Mouse (Mus musculus) lung, embryonic 15.5 days (tissue): ENCODE data around the gene Tra2a. TPM values are rescaled to one million over a fixed set of nuclear protein-coding genes. Genes with fewer than 3 reads are reported as not detected.
"Not testable (repeated sequence)": the region's sequence is repeated elsewhere in the genome, so short reads cannot be mapped to it uniquely, and the experiment has no call there.

Source experiments
- ATAC-seq: fragments of 200-750 bp; cut with Nextera tagmentation; 2 replicates; pipeline ENCODE4 v1.8.0; 2017; ENCODE audit warnings: moderate number of reproducible peaks, borderline replicate concordance; ENCODE audit not compliant: low FRiP score, low TSS enrichment; ENCODE audit errors: extremely low read depth
- H3K27ac ChIP-seq: fragments of 300-500 bp; sonication (generic); 2 replicates; pipeline ENCODE4 v1.5.1; 2015; ENCODE audit warnings: moderate library complexity, mild to moderate bottlenecking, inconsistent platforms
- H3K27me3 ChIP-seq: fragments of 300-500 bp; sonication (generic); 2 replicates; pipeline ENCODE4 v1.6.1; 2015; ENCODE audit warnings: inconsistent platforms
- H3K36me3 ChIP-seq: fragments of 300-500 bp; sonication (generic); 2 replicates; pipeline ENCODE4 v1.6.1; 2015; ENCODE audit warnings: inconsistent platforms
- H3K4me1 ChIP-seq: fragments of 300-500 bp; sonication (generic); 2 replicates; pipeline ENCODE4 v1.6.1; 2015; ENCODE audit warnings: inconsistent platforms
- H3K4me2 ChIP-seq: fragments of 300-500 bp; sonication (generic); 2 replicates; pipeline ENCODE4 v1.6.1; 2015; ENCODE audit warnings: inconsistent platforms, mild to moderate bottlenecking, moderate library complexity
- H3K4me3 ChIP-seq: fragments of 300-500 bp; sonication (generic); 2 replicates; pipeline ENCODE4 v1.5.1; 2015; ENCODE audit warnings: mild to moderate bottlenecking, inconsistent platforms
- H3K9ac ChIP-seq: fragments of 300-500 bp; sonication (generic); 2 replicates; pipeline ENCODE4 v1.6.1; 2015; ENCODE audit warnings: inconsistent platforms
- H3K9me3 ChIP-seq: fragments of 300-500 bp; sonication (generic); 2 replicates; pipeline ENCODE4 v1.6.1; 2016; ENCODE audit warnings: inconsistent platforms
- WGBS: fragments of 180-500 bp; shearing (Covaris S2); methylation state at CpG from one replicate; pipeline ENCODE4 v1.1.7; 2015; 5-methylcytosine and 5-hydroxymethylcytosine counted together
- polyA plus RNA-seq: library from polyadenylated mRNA; unstranded; fragments of >200 nt; fragmentation: Nextera tagmentation; extraction: Ambion mirVana; gene quantifications from 2 replicates; pipeline ENCODE4 v1.2.1, GENCODE M21; 2015

Tra2a gene
- 113 TPM in 2 replicates for polyA plus RNA-seq

- peak within 1 kb of the TSS; percentile 58 for H3K4me2 ChIP-seq
- no peaks in the 10 kb centered on the region for H3K27me3 ChIP-seq
- peak within 1 kb of the TSS; percentile 96 for H3K4me3 ChIP-seq
- peak within 1 kb of the TSS; percentile 98 for H3K9ac ChIP-seq
- peak within 1 kb of the TSS; percentile 98 for H3K27ac ChIP-seq
- no peaks in the 10 kb centered on the region for H3K36me3 ChIP-seq
- peak; percentile 97 for ATAC-seq
- WGBS: under 1% methylated on average over 39 of the region's 39 CpGs
- no peaks in the 10 kb centered on the region for H3K9me3 ChIP-seq
- H3K4me1 ChIP-seq: peaks cover 25% of the 10 kb centered on the region
Measured at GRCm38 (mm10) chr6:49263847-49264243, at the start of gene Tra2a. TSS of gene Tra2a (minus strand) at chr6:49264033.

DNA sequence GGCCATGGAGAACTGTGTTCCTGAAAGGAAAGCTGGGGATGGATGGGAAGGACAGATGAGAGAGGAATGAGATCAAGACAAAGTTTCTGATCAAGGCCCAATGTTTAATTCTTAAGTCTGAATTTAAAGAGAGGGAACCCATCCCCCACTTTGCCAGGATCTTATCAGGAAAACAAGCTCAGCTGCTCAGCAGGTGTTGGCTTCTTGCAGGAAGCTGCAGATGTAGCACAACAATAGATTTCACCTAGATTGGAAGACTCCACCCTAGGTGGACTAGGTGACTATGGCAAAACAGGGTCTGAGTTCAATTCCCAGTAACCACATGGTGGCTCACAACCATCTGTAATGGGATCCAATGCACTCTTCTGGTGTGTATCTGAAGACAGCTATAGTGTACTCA is 34.5 kb upstream of the Tra2a start:
- Histone ChIP-seq H3K4me3 (no peak overlapping the region), H3K4me2 (no peak overlapping the region), H3K36me3 (no peaks in the 10 kb centered on the region), H3K27ac (no peak overlapping the region), H3K4me1 (no peaks in the 10 kb centered on the region), H3K27me3 (no peaks in the 10 kb centered on the region), H3K9ac (no peak overlapping the region), H3K9me3 (no peaks in the 10 kb centered on the region)
- no peak for ATAC-seq

DNA sequence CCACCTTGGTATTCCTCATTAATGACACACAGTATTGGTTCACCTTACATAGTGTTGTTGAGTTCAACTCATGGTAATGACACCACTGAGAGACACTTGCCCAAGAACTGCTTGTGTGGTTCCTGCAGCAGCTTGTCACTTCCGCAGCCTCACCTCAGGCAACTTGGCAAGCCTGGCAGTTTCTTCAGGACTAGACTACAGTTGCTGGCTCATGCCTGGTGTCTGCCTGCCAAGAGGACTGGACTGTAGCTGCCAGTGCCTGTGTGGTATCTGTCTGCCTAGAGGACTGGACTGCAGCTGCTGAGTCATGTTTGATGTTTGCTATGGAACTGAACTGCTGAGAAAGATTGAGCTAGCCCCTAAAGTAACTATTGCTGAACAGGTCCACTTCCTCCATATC is 18.3 kb upstream of the Tra2a start:
- Histone ChIP-seq H3K9me3 (no peaks in the 10 kb centered on the region), H3K27ac (no peak overlapping the region), H3K36me3 (no peaks in the 10 kb centered on the region), H3K4me2 (no peak overlapping the region), H3K4me1 (no peaks in the 10 kb centered on the region), H3K4me3 (no peak overlapping the region), H3K9ac (no peak overlapping the region), H3K27me3 (no peaks in the 10 kb centered on the region)
- no peak for ATAC-seq
- 71% methylated on average over 1 of the region's 1 CpGs for WGBS

GRCm38 (mm10) chr6:49280942-49281341 is 17.1 kb upstream of the Tra2a start:
- ATAC-seq: peak; percentile 27; the same call in 1 of the 2 replicates
- no peaks in the 10 kb centered on the region for H3K36me3 ChIP-seq
- 19% methylated on average over 1 of the region's 1 CpGs for WGBS

DNA sequence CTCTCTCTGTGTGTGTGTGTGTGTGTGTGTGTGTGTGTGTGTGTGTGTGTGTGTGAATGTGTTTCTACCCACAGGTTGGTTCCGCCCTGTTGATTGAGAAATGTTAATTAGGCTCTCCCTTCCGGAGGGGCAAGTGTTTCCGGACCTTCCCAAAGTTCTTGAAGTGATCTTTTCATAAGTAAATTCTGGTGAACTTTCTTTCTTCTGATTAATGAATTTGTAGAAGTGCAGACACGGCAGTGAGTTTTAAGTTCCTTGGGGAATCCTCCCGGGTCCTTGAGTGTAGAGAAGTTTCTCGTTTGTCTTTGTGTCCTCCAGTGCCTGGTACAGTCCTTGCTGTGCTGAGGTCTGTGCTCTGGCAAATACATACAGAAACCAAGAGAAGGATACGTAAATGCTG is 11.5 kb upstream of the Tra2a start:
- H3K27ac ChIP-seq: no peak overlapping the region
- no peak overlapping the region for H3K4me2 ChIP-seq
- WGBS: 86% methylated on average over 7 of the region's 7 CpGs
- no peak overlapping the region for H3K4me3 ChIP-seq
- no peak for ATAC-seq
- no peaks in the 10 kb centered on the region for H3K36me3 ChIP-seq
- no peaks in the 10 kb centered on the region for H3K27me3 ChIP-seq
- H3K9me3 ChIP-seq: no peaks in the 10 kb centered on the region
- no peaks in the 10 kb centered on the region for H3K4me1 ChIP-seq
- H3K9ac ChIP-seq: no peak overlapping the region

More at GRCm38 (mm10) chr6:49280942-49281341, 17.1 kb upstream of the Tra2a start:
- no peaks in the 10 kb centered on the region for H3K27me3 ChIP-seq
- no peak overlapping the region for H3K9ac ChIP-seq
- H3K9me3 ChIP-seq: no peaks in the 10 kb centered on the region
- no peak overlapping the region for H3K4me3 ChIP-seq
- no peak overlapping the region for H3K27ac ChIP-seq
- H3K4me2 ChIP-seq: no peak overlapping the region
- no peaks in the 10 kb centered on the region for H3K4me1 ChIP-seq

DNA sequence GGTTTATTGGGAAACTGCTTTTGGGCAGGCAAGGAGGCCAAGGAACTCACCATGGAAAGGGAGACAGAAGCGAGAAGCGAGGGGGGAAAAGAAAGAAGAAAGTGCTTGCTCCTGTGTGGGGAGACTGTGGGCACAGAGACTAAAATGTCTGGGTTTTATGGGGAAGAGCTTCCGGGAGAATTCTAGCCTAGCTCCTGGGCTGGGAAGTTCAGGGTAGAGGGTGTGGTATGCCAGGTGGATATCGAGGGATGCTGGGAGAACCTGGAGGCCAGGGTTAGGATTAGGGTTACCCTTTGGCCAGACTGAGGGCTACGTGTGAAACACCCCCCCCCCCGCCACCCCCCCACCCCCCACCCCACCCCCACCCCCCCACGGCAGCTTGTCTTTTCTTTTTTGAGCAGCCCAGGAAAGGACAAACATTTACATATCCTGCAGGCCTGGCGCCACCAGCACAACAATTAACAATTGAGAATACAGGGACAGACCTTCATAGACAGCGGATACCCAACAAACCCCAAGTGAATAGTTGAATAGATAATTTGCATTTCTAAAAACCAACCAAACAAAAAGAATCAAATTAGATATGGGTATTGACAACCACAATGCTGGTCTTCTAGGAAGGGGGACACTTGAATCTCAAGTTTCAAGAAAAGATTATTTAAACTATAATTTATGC is 10.7 kb upstream of the Tra2a start:
- Histone ChIP-seq H3K9me3 (no peaks in the 10 kb centered on the region), H3K27me3 (no peaks in the 10 kb centered on the region), H3K4me3 (no peak overlapping the region), H3K36me3 (no peaks in the 10 kb centered on the region), H3K9ac (no peak overlapping the region), H3K4me2 (no peak overlapping the region), H3K4me1 (no peaks in the 10 kb centered on the region), H3K27ac (no peak overlapping the region)
- whole genome bisulfite sequencing: 61% methylated on average over 9 of the region's 9 CpGs
- ATAC-seq: no peak

DNA sequence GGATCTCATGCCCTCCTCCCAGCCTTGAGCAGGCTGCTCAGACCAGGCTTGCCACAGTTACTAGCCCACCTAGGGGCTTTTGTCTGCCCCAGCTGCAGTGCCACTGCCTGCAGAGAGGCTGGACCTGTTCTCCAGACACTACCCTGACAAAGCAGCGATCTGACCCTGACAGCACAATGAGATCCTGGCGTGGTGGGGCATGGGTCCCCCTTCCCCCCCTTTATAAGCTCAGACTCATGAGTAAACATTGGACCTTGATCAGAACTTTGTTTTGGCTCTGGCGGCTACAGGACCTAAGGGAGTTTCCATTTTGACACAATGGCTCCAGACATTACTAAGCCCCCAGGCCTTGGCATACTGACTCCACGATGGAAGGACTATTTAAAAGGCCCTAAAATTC is 10.1 kb upstream of the Tra2a start:
- Histone ChIP-seq H3K4me1 (no peaks in the 10 kb centered on the region), H3K36me3 (no peaks in the 10 kb centered on the region), H3K27me3 (no peaks in the 10 kb centered on the region), H3K9ac (no peak overlapping the region), H3K4me2 (no peak overlapping the region), H3K4me3 (no peak overlapping the region), H3K27ac (no peak overlapping the region), H3K9me3 (no peaks in the 10 kb centered on the region)
- ATAC-seq: no peak
- 30% methylated on average over 4 of the region's 4 CpGs for WGBS

- WGBS: 87% methylated on average over 2 of the region's 2 CpGs
- no peaks in the 10 kb centered on the region for H3K36me3 ChIP-seq
- no peak for ATAC-seq
Measured at GRCm38 (mm10) chr6:49272863-49273262, 9.0 kb upstream of the Tra2a start.

DNA sequence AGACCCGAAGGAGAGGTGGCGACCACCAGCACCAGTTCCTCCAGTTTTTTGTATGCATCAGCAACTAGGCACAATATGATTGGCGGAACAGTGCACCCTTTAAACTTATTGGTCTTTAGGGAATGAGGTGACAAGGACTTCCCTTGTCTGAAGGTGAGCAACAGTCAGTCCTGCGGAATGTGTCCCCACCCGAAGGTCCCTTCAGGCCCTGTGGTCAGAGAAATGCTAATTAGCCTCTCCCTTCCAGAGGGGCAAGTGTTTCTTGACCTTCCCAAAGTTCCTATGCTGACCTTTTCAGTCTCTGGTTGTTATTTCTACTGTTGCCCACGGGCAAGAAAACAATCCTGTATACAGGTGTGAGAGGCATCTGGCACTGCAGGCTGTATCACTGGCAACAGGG is 8.0 kb upstream of the Tra2a start:
- no peak for ATAC-seq
- Histone ChIP-seq H3K4me2 (no peak overlapping the region), H3K4me3 (no peak overlapping the region), H3K4me1 (no peaks in the 10 kb centered on the region), H3K27me3 (no peaks in the 10 kb centered on the region), H3K27ac (no peak overlapping the region), H3K36me3 (no peaks in the 10 kb centered on the region), H3K9ac (no peak overlapping the region), H3K9me3 (no peaks in the 10 kb centered on the region)
- 73% methylated on average over 6 of the region's 6 CpGs for WGBS

More at GRCm38 (mm10) chr6:49272863-49273262, 9.0 kb upstream of the Tra2a start:
- Histone ChIP-seq H3K9me3 (no peaks in the 10 kb centered on the region), H3K4me1 (no peaks in the 10 kb centered on the region), H3K4me2 (no peak overlapping the region), H3K27ac (no peak overlapping the region), H3K9ac (no peak overlapping the region), H3K4me3 (no peak overlapping the region), H3K27me3 (no peaks in the 10 kb centered on the region)

DNA sequence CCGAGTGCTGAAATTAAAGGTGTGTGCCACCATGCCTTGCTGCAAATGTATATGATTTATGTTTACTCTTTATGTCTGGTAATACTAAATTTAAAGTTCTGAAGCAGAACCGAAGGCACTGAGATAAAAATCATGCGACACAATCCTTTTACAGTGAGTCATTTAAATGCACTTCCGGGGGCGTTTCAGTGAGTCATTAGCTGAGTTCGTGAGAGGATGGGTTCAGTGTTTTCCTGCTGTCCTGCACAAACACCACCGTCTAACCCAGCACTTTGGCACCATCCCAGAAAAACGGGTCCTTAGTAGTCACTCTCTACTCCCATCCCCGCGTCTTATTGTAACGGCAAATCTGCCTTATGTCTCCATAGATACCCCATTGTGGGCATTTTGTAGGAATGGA is 6.1 kb upstream of the Tra2a start:
- no peak overlapping the region for H3K9ac ChIP-seq
- no peaks in the 10 kb centered on the region for H3K9me3 ChIP-seq
- no peaks in the 10 kb centered on the region for H3K36me3 ChIP-seq
- 58% methylated on average over 11 of the region's 11 CpGs for WGBS
- no peaks in the 10 kb centered on the region for H3K27me3 ChIP-seq
- no peak for ATAC-seq
- no peak overlapping the region for H3K4me2 ChIP-seq
- H3K27ac ChIP-seq: no peak overlapping the region
- no peaks in the 10 kb centered on the region for H3K4me1 ChIP-seq
- no peak overlapping the region for H3K4me3 ChIP-seq

GRCm38 (mm10) chr6:49269200-49269599 is 5.4 kb upstream of the Tra2a start:
- Histone ChIP-seq H3K36me3 (no peaks in the 10 kb centered on the region), H3K9ac (no peak overlapping the region), H3K4me1 (no peaks in the 10 kb centered on the region), H3K4me3 (no peak overlapping the region), H3K27ac (no peak overlapping the region), H3K9me3 (no peaks in the 10 kb centered on the region), H3K4me2 (no peak overlapping the region), H3K27me3 (no peaks in the 10 kb centered on the region)
- WGBS: 26% methylated on average over 5 of the region's 5 CpGs
- 0 out of 2 replicates have a peak, but pooled peaks have one; percentile 43 for ATAC-seq

DNA sequence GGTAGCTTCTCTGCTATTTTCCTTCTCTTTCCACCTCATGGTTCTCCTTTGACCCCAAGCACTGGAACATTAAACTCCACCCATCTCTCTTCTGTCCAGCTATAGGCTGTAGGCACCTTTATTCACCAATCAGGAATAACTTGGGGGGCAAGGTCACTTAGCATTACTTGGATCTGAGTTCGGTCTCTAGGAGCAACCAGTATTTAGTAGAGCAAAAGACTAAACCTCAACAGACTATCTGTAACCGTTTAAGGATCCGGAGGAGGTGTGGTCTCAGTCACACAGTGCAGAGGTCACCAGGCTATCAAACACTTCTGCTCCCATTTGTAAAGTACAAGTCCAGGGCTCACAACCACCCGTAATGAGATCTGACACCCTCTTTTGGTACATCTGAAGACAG is 3.9 kb upstream of the Tra2a start:
- no peak for ATAC-seq

GRCm38 (mm10) chr6:49265207-49265606 is 1.4 kb upstream of the Tra2a start:
- not testable (repeated sequence) for H3K27me3 ChIP-seq, H3K4me3 ChIP-seq, H3K4me2 ChIP-seq, ATAC-seq, H3K9ac ChIP-seq, H3K9me3 ChIP-seq, H3K27ac ChIP-seq, H3K36me3 ChIP-seq
- H3K4me1 ChIP-seq: peaks cover 18% of the 10 kb centered on the region
- WGBS: 90% methylated on average over 1 of the region's 1 CpGs

More for the DNA sequence above, 3.9 kb upstream of the Tra2a start:
- Histone ChIP-seq H3K4me1 (no peaks in the 10 kb centered on the region), H3K27ac (no peak overlapping the region), H3K9ac (no peak overlapping the region), H3K9me3 (no peaks in the 10 kb centered on the region), H3K27me3 (no peaks in the 10 kb centered on the region), H3K4me2 (no peak overlapping the region), H3K4me3 (no peak overlapping the region), H3K36me3 (no peaks in the 10 kb centered on the region)
- WGBS: 32% methylated on average over 4 of the region's 4 CpGs
